Mouse (Mus musculus): ENCODE measurements at regions not wholly inside any gene's neighbourhood (a gene's known extent, or its start where the extent isn't known, plus 50 kb on each side); places are given as distances from the start of the nearest gene placed in this dataset.

- TF ChIP-seq ZNF384 (IDR thresholded peaks at IDR 0.05; ENCODE audit: low read depth, low read length), result no peak
- peak; percentile 58; the same call in 1 of the 2 replicates for TF ChIP-seq ZC3H11A (IDR thresholded peaks at IDR 0.05; ENCODE audit: borderline replicate concordance, low read depth, low read length)
These were observed 88.4 kb downstream of the B3gnt5 start for GRCm38 (mm10) chr16:19848395-19848794.
